Mouse (Mus musculus) erythroblast, embryonic 14.5 days (primary cell): Measurements from ENCODE around the gene Fxyd3.

Source experiments
- GATA1 ChIP-seq: IDR thresholded peaks from 2 replicates; pipeline ENCODE4 v1.6.1; 2012; ENCODE audit warnings: low read length, inconsistent platforms, mixed read lengths
- TAL1 ChIP-seq: IDR thresholded peaks from 3 replicates; pipeline ENCODE4 v1.6.1; 2012; ENCODE audit warnings: low read length, inconsistent platforms, mixed read lengths

DNA sequence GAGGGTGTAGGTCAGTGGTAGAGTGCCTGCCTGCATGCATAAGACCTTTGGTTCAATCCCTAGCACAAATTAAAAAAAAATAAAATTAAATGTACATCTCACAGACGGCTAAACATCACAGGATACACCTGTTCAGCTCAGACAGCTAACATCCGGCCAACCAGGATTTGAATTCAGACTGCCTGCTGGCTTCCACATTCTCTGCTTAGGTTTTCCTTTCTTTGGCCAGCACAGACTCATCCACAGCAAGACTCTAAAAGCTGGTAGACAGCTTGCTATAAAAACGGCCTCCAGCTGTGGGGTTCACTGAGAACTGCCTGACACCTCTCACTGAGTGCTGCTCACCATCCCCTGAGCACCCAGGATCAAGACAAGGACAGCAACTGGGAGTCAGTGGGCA, 29.7 kb upstream of the Fxyd3 start:
- TF ChIP-seq GATA1: no peak
- TF ChIP-seq TAL1: no peak
